Mouse (Mus musculus): ENCODE data around the gene Mvb12b.

The Mvb12b gene

GRCm38 (mm10) chr2:33817080-33817479 lies 70.7 kb downstream of the Mvb12b start:
- no peak for DNase-seq (ENCODE audit: low read depth in 2 of 2, low spot score in 2 of 2)

- DNase-seq (ENCODE audit: low read depth in 2 of 2, low spot score in 2 of 2): no peak
These were observed 73.2 kb downstream of the Mvb12b start for GRCm38 (mm10) chr2:33814581-33814980.

GRCm38 (mm10) chr2:33813501-33814240 lies 74.1 kb downstream of the Mvb12b start:
- DNase-seq (ENCODE audit: low read depth in 2 of 2, low spot score in 2 of 2): no peak

GRCm38 (mm10) chr2:33812980-33813379 lies 74.8 kb downstream of the Mvb12b start:
- no peak for DNase-seq (ENCODE audit: low read depth in 2 of 2, low spot score in 2 of 2)

GRCm38 (mm10) chr2:33811349-33811890 lies 76.3 kb downstream of the Mvb12b start:
- DNase-seq (ENCODE audit: low read depth in 2 of 2, low spot score in 2 of 2): no peak

- DNase-seq (ENCODE audit: low read depth in 2 of 2, low spot score in 2 of 2): no peak
These were observed 78.7 kb downstream of the Mvb12b start for GRCm38 (mm10) chr2:33809081-33809480.

GRCm38 (mm10) chr2:33808032-33808431 lies 79.7 kb downstream of the Mvb12b start:
- DNase-seq (ENCODE audit: low read depth in 2 of 2, low spot score in 2 of 2): no peak

- DNase-seq (ENCODE audit: low read depth in 2 of 2, low spot score in 2 of 2): no peak
These were observed 82.1 kb downstream of the Mvb12b start for GRCm38 (mm10) chr2:33805640-33806039.

GRCm38 (mm10) chr2:33803717-33804214 lies 84.0 kb downstream of the Mvb12b start:
- DNase-seq (ENCODE audit: low read depth in 2 of 2, low spot score in 2 of 2): peak in 1 of 2 experiments; percentile 3

- no peak for DNase-seq (ENCODE audit: low read depth in 2 of 2, low spot score in 2 of 2)
These were observed 84.6 kb downstream of the Mvb12b start for GRCm38 (mm10) chr2:33803083-33803615.

- no peak for DNase-seq (ENCODE audit: low read depth in 2 of 2, low spot score in 2 of 2)
These were observed 86.0 kb downstream of the Mvb12b start for GRCm38 (mm10) chr2:33801760-33802159.

- no peak for DNase-seq (ENCODE audit: low read depth in 2 of 2, low spot score in 2 of 2)
These were observed 86.4 kb downstream of the Mvb12b start for GRCm38 (mm10) chr2:33801336-33801735.

- DNase-seq (ENCODE audit: low read depth in 2 of 2, low spot score in 2 of 2): no peak
These were observed 87.5 kb downstream of the Mvb12b start for GRCm38 (mm10) chr2:33800221-33800620.

GRCm38 (mm10) chr2:33795716-33796472 lies 91.9 kb downstream of the Mvb12b start:
- no peak for DNase-seq (ENCODE audit: low read depth in 2 of 2, low spot score in 2 of 2)

- no peak for DNase-seq (ENCODE audit: low read depth in 2 of 2, low spot score in 2 of 2)
These were observed 92.7 kb downstream of the Mvb12b start for GRCm38 (mm10) chr2:33795001-33795580.

GRCm38 (mm10) chr2:33794483-33794882 lies 93.3 kb downstream of the Mvb12b start:
- no peak for DNase-seq (ENCODE audit: low read depth in 2 of 2, low spot score in 2 of 2)

- DNase-seq (ENCODE audit: low read depth in 2 of 2, low spot score in 2 of 2): no peak
These were observed 97.4 kb downstream of the Mvb12b start for GRCm38 (mm10) chr2:33790301-33790700.

- no peak for DNase-seq (ENCODE audit: low read depth in 2 of 2, low spot score in 2 of 2)
These were observed 98.0 kb downstream of the Mvb12b start for GRCm38 (mm10) chr2:33789732-33790131.

GRCm38 (mm10) chr2:33789279-33789678 lies 98.5 kb downstream of the Mvb12b start:
- no peak for DNase-seq (ENCODE audit: low read depth in 2 of 2, low spot score in 2 of 2)

GRCm38 (mm10) chr2:33788851-33789250 lies 98.9 kb downstream of the Mvb12b start:
- no peak for DNase-seq (ENCODE audit: low read depth in 2 of 2, low spot score in 2 of 2)

- DNase-seq (ENCODE audit: low read depth in 2 of 2, low spot score in 2 of 2): no peak
These were observed 99.6 kb downstream of the Mvb12b start for GRCm38 (mm10) chr2:33788131-33788530.
